Mouse (Mus musculus): ENCODE measurements around the gene Snx19. TPM values are rescaled to one million over a fixed set of nuclear protein-coding genes. Genes with fewer than 3 reads are reported as not detected.

Snx19 gene
- total RNA-seq, 1 experiment: 14.1 TPM

DNA sequence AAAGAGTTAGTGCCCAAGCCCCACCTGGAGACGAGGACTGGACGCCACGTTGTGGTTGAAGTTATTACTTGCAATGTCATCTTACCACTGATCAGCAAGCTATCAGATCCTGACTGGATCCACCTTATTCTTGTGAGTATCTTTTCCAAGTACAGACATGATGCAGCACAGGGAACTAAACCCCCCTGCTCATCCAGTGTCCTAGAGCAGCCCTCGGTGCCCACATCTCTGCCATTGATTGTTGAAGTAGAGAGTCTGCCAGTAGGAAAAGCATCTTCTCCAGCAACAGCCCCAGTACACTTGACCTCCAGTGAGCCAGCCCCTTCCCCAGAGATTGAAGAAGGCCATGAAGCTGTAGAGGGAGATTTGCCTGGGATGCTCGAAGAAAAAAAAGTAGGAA is 1.3 kb downstream of the Snx19 start:
- H3K9ac ChIP-seq (ENCODE audit: insufficient read depth, low read depth, low read length, poor library complexity, severe bottlenecking): no peak overlapping the region
- H3K4me3 ChIP-seq (ENCODE audit: insufficient read depth in 1 of 2, low read depth in 1 of 2, low read length in 2 of 2, poor library complexity in 1 of 2, severe bottlenecking in 1 of 2): no peak overlapping the region
- DNase-seq (ENCODE audit: low read depth, low spot score): no peak
- peaks cover 2 to 7% of the 10 kb centered on the region in 2 experiments; a peak in 2 of 4 replicates for H3K4me1 ChIP-seq (ENCODE audit: control insufficient read depth in 2 of 2, insufficient read depth in 2 of 2, low read length in 2 of 2, poor library complexity in 1 of 2)
- no peak for TF ChIP-seq CHD2 (IDR thresholded peaks at IDR 0.05; ENCODE audit: low read depth, low read length)
- TF ChIP-seq HCFC1 (IDR thresholded peaks at IDR 0.05; ENCODE audit: borderline replicate concordance, insufficient read depth, low read length): no peak
- TF ChIP-seq MAFK (IDR thresholded peaks at IDR 0.05; ENCODE audit: insufficient read depth, low read depth, low read length): no peak
- TF ChIP-seq ZNF384 (IDR thresholded peaks at IDR 0.05; ENCODE audit: low read depth, low read length): no peak
- TF ChIP-seq ZC3H11A (IDR thresholded peaks at IDR 0.05; ENCODE audit: borderline replicate concordance, low read depth, low read length): no peak
- H3K27ac ChIP-seq (ENCODE audit: insufficient read depth, low read depth, low read length, poor library complexity, severe bottlenecking): no peak overlapping the region
- H3K36me3 ChIP-seq (ENCODE audit: control insufficient read depth, insufficient read depth, low read length, poor library complexity, severe bottlenecking): peaks cover 7% of the 10 kb centered on the region; the same call in 1 of the 2 replicates
- no peaks in the 10 kb centered on the region for H3K9me3 ChIP-seq (ENCODE audit: control insufficient read depth, insufficient read depth, low read depth, low read length)
- in situ Hi-C loops (cut with MboI; ENCODE audit: low sequenced_read_pairs in 2 of 2, unreplicated experiment in 2 of 2): no loop called here

- Histone ChIP-seq H3K27ac (ENCODE audit: insufficient read depth, low read depth, low read length, poor library complexity, severe bottlenecking) (no peak overlapping the region), H3K4me1 (ENCODE audit: control insufficient read depth in 2 of 2, insufficient read depth in 2 of 2, low read length in 2 of 2, poor library complexity in 1 of 2) (peaks cover 2 to 7% of the 10 kb centered on the region in 2 experiments; a peak in 2 of 4 replicates), H3K4me3 (ENCODE audit: insufficient read depth in 1 of 2, low read depth in 1 of 2, low read length in 2 of 2, poor library complexity in 1 of 2, severe bottlenecking in 1 of 2) (no peak overlapping the region), H3K9me3 (ENCODE audit: control insufficient read depth, insufficient read depth, low read depth, low read length) (no peaks in the 10 kb centered on the region), H3K9ac (ENCODE audit: insufficient read depth, low read depth, low read length, poor library complexity, severe bottlenecking) (no peak overlapping the region), H3K36me3 (ENCODE audit: control insufficient read depth, insufficient read depth, low read length, poor library complexity, severe bottlenecking) (peaks cover 11% of the 10 kb centered on the region; the same call in 1 of the 2 replicates)
- DNase-seq (ENCODE audit: low read depth, low spot score): no peak
- TF ChIP-seq ZNF384 (IDR thresholded peaks at IDR 0.05; ENCODE audit: low read depth, low read length) (no peak), MAFK (IDR thresholded peaks at IDR 0.05; ENCODE audit: insufficient read depth, low read depth, low read length) (no peak), HCFC1 (IDR thresholded peaks at IDR 0.05; ENCODE audit: borderline replicate concordance, insufficient read depth, low read length) (no peak), CHD2 (IDR thresholded peaks at IDR 0.05; ENCODE audit: low read depth, low read length) (no peak), ZC3H11A (IDR thresholded peaks at IDR 0.05; ENCODE audit: borderline replicate concordance, low read depth, low read length) (no peak)
- in situ Hi-C loops (cut with MboI; ENCODE audit: low sequenced_read_pairs in 2 of 2, unreplicated experiment in 2 of 2): no loop called here
Measured at GRCm38 (mm10) chr9:30430447-30430846, 3.5 kb downstream of the Snx19 start.

GRCm38 (mm10) chr9:30431909-30432308 is 5.0 kb downstream of the Snx19 start:
- no peak overlapping the region for H3K4me3 ChIP-seq (ENCODE audit: insufficient read depth in 1 of 2, low read depth in 1 of 2, low read length in 2 of 2, poor library complexity in 1 of 2, severe bottlenecking in 1 of 2)
- H3K9ac ChIP-seq (ENCODE audit: insufficient read depth, low read depth, low read length, poor library complexity, severe bottlenecking): no peak overlapping the region
- peaks cover 2 to 7% of the 10 kb centered on the region in 2 experiments; a peak in 2 of 4 replicates for H3K4me1 ChIP-seq (ENCODE audit: control insufficient read depth in 2 of 2, insufficient read depth in 2 of 2, low read length in 2 of 2, poor library complexity in 1 of 2)
- peaks cover 11% of the 10 kb centered on the region; the same call in 1 of the 2 replicates for H3K36me3 ChIP-seq (ENCODE audit: control insufficient read depth, insufficient read depth, low read length, poor library complexity, severe bottlenecking)
- no peak overlapping the region for H3K27ac ChIP-seq (ENCODE audit: insufficient read depth, low read depth, low read length, poor library complexity, severe bottlenecking)
- no peaks in the 10 kb centered on the region for H3K9me3 ChIP-seq (ENCODE audit: control insufficient read depth, insufficient read depth, low read depth, low read length)
- in situ Hi-C loops (cut with MboI; ENCODE audit: low sequenced_read_pairs in 2 of 2, unreplicated experiment in 2 of 2): no loop called here
- no peak for DNase-seq (ENCODE audit: low read depth, low spot score)
- TF ChIP-seq ZNF384 (IDR thresholded peaks at IDR 0.05; ENCODE audit: low read depth, low read length): no peak
- TF ChIP-seq CHD2 (IDR thresholded peaks at IDR 0.05; ENCODE audit: low read depth, low read length): no peak
- no peak for TF ChIP-seq ZC3H11A (IDR thresholded peaks at IDR 0.05; ENCODE audit: borderline replicate concordance, low read depth, low read length)
- TF ChIP-seq MAFK (IDR thresholded peaks at IDR 0.05; ENCODE audit: insufficient read depth, low read depth, low read length): no peak
- TF ChIP-seq HCFC1 (IDR thresholded peaks at IDR 0.05; ENCODE audit: borderline replicate concordance, insufficient read depth, low read length): no peak

DNA sequence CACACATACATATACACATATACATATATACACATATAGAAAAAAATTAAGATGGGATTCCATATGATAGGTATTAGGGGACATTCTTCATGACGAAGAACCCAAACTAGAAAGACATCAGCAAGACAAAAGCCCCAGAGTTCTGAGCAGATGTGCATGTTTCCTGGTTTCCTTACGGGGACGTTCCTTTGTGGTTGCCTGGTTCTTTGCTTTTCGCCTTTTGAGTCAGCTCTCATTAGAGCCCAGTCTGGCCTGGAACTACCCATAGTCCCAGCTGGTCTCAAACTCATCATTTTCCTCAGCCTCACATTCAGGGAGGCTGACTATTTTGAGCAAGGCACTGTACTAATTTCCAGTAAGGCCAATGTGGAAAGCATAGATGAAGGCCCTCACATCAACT is 7.0 kb downstream of the Snx19 start:
- no peak for TF ChIP-seq CHD2 (IDR thresholded peaks at IDR 0.05; ENCODE audit: low read depth, low read length)
- no peak for TF ChIP-seq ZC3H11A (IDR thresholded peaks at IDR 0.05; ENCODE audit: borderline replicate concordance, low read depth, low read length)
- no peak for TF ChIP-seq MAFK (IDR thresholded peaks at IDR 0.05; ENCODE audit: insufficient read depth, low read depth, low read length)
- TF ChIP-seq ZNF384 (IDR thresholded peaks at IDR 0.05; ENCODE audit: low read depth, low read length): no peak
- TF ChIP-seq HCFC1 (IDR thresholded peaks at IDR 0.05; ENCODE audit: borderline replicate concordance, insufficient read depth, low read length): no peak
- in situ Hi-C loops (cut with MboI; ENCODE audit: low sequenced_read_pairs in 2 of 2, unreplicated experiment in 2 of 2): no loop called here
- DNase-seq (ENCODE audit: low read depth, low spot score): no peak
- Histone ChIP-seq H3K4me1 (ENCODE audit: control insufficient read depth in 2 of 2, insufficient read depth in 2 of 2, low read length in 2 of 2, poor library complexity in 1 of 2) (peaks cover 0 to 2% of the 10 kb centered on the region in 2 experiments; a peak in 2 of 4 replicates), H3K4me3 (ENCODE audit: insufficient read depth in 1 of 2, low read depth in 1 of 2, low read length in 2 of 2, poor library complexity in 1 of 2, severe bottlenecking in 1 of 2) (no peak overlapping the region), H3K9me3 (ENCODE audit: control insufficient read depth, insufficient read depth, low read depth, low read length) (no peaks in the 10 kb centered on the region), H3K9ac (ENCODE audit: insufficient read depth, low read depth, low read length, poor library complexity, severe bottlenecking) (no peak overlapping the region), H3K36me3 (ENCODE audit: control insufficient read depth, insufficient read depth, low read length, poor library complexity, severe bottlenecking) (peaks cover 10% of the 10 kb centered on the region; the same call in 1 of the 2 replicates), H3K27ac (ENCODE audit: insufficient read depth, low read depth, low read length, poor library complexity, severe bottlenecking) (no peak overlapping the region)

Data from ES-E14 (cell line).